In genomic region chr10:84675653-84676052, GRCm38 (mm10) we compare ENCODE assay signal across 26 mouse cellular contexts. TPM values are rescaled to one million over a fixed set of nuclear protein-coding genes. Genes with fewer than 3 reads are reported as not detected.
DNase-seq lines count a peak whose midpoint lies in the region; ATAC-seq and TF ChIP-seq lines count a peak whose summit lies in the region.
"Had no signal": no experiment of that assay in that cellular context is flagged by ENCODE, and none has a peak within 500 bp of the region (broad histone marks: within the 10 kb centered on the region; RNA-seq: fewer than 3 reads in every experiment).

No protein-coding gene starts in this region.

- no peaks in the 10 kb centered on the region for H3K4me1 ChIP-seq in liver, embryonic 12.5 days
- H3K4me1 ChIP-seq in liver, embryonic 11.5 days (replicated peaks; ENCODE audit: control insufficient read depth, insufficient read depth, low read length): no peaks in the 10 kb centered on the region
- 0 out of 4 replicates have a peak, but pooled peaks cover 0 to 2% of the 10 kb centered on the region in 2 experiments for H3K4me1 ChIP-seq in MEL (ENCODE audit: control insufficient read depth in 1 of 2, insufficient read depth in 2 of 2, low read length in 2 of 2)
- no peaks in the 10 kb centered on the region for H3K4me1 ChIP-seq in liver, embryonic 14.5 days (replicated peaks; ENCODE audit: control insufficient read depth in 2 of 2, insufficient read depth in 2 of 2, low read length in 1 of 2)
- H3K4me1 ChIP-seq: embryonic facial prominence, embryonic 12.5 days; embryonic facial prominence, embryonic 15.5 days; forebrain, embryonic 12.5 days; forebrain, embryonic 15.5 days; hindbrain, embryonic 15.5 days had no signal

- no peak for TF ChIP-seq RAD21 in MEL (IDR thresholded peaks at IDR 0.05; ENCODE audit: low read depth, low read length)

- H3K9ac ChIP-seq in liver, embryonic 12.5 days: no peak overlapping the region
- H3K9ac ChIP-seq in liver, embryonic 11.5 days (ENCODE audit: low read depth, low read length): no peak overlapping the region
- no peak overlapping the region for H3K9ac ChIP-seq in MEL (ENCODE audit: control insufficient read depth, low read depth, low read length, poor library complexity, severe bottlenecking)
- no peak overlapping the region for H3K9ac ChIP-seq in liver, embryonic 14.5 days (replicated peaks)
- H3K9ac ChIP-seq: embryonic facial prominence, embryonic 12.5 days; embryonic facial prominence, embryonic 15.5 days; forebrain, embryonic 12.5 days; forebrain, embryonic 15.5 days; hindbrain, embryonic 12.5 days; hindbrain, embryonic 15.5 days had no signal

- H3K4me3 ChIP-seq in liver, embryonic 12.5 days: no peak overlapping the region
- H3K4me3 ChIP-seq in liver, embryonic 11.5 days (ENCODE audit: low read depth, low read length): no peak overlapping the region
- no peak overlapping the region for H3K4me3 ChIP-seq in MEL (ENCODE audit: control insufficient read depth in 1 of 2, insufficient read depth in 1 of 2, low read depth in 2 of 2, low read length in 2 of 2)
- H3K4me3 ChIP-seq in liver, embryonic 14.5 days (ENCODE audit: insufficient read depth in 1 of 2, low read depth in 2 of 2, low read length in 2 of 2): no peak overlapping the region
- H3K4me3 ChIP-seq: embryonic facial prominence, embryonic 12.5 days; embryonic facial prominence, embryonic 15.5 days; erythroblast, embryonic 14.5 days; forebrain, embryonic 12.5 days; forebrain, embryonic 15.5 days; heart, adult 2 months; heart, embryonic 10.5 days; hindbrain, embryonic 12.5 days; hindbrain, embryonic 15.5 days had no signal

- no peaks in the 10 kb centered on the region for H3K9me3 ChIP-seq in liver, embryonic 12.5 days (replicated peaks)
- no peaks in the 10 kb centered on the region for H3K9me3 ChIP-seq in liver, embryonic 11.5 days (ENCODE audit: control insufficient read depth, low read length)
- H3K9me3 ChIP-seq in MEL (replicated peaks; ENCODE audit: insufficient read depth, low read length): no peaks in the 10 kb centered on the region
- H3K9me3 ChIP-seq in liver, embryonic 14.5 days (ENCODE audit: control insufficient read depth, low read length): no peaks in the 10 kb centered on the region
- H3K9me3 ChIP-seq: embryonic facial prominence, embryonic 12.5 days; embryonic facial prominence, embryonic 15.5 days; forebrain, embryonic 12.5 days; forebrain, embryonic 15.5 days; heart, embryonic 10.5 days; hindbrain, embryonic 12.5 days; hindbrain, embryonic 15.5 days had no signal

- ATAC-seq in liver, embryonic 12.5 days: peak; percentile 44; the same call in 1 of the 2 replicates
- no peak for ATAC-seq in liver, embryonic 11.5 days (replicated peaks; ENCODE audit: low FRiP score)
- 0 out of 2 replicates have a peak, but pooled peaks have one; percentile 26 for ATAC-seq in liver, embryonic 14.5 days (ENCODE audit: insufficient read depth)
- ATAC-seq in megakaryocyte progenitor cell, adult 5-6 weeks (replicated peaks; ENCODE audit: poor library complexity): peak; percentile 66
- ATAC-seq: forebrain, embryonic 15.5 days; Patski had no signal

- TF ChIP-seq CTCF in MEL (IDR thresholded peaks at IDR 0.05 in 2 of 3, conservative IDR thresholded peaks at IDR 0.05 in 1 of 3; ENCODE audit: control insufficient read depth in 1 of 3, insufficient read depth in 1 of 3, low read depth in 2 of 3, low read length in 3 of 3, poor library complexity in 1 of 3, severe bottlenecking in 1 of 3): no peak
- no peak for TF ChIP-seq CTCF in liver, embryonic 14.5 days (IDR thresholded peaks at IDR 0.05; ENCODE audit: low read depth)

- H3K79me2 ChIP-seq in MEL (ENCODE audit: control insufficient read depth, insufficient read depth, low read length, poor library complexity): no peaks in the 10 kb centered on the region

- TF ChIP-seq POLR2A in MEL (IDR thresholded peaks at IDR 0.05; ENCODE audit: control insufficient read depth in 1 of 2, insufficient read depth in 1 of 2, low read depth in 1 of 2, low read length in 2 of 2, poor library complexity in 1 of 2): no peak

- TF ChIP-seq EP300 in MEL (IDR thresholded peaks at IDR 0.05; ENCODE audit: low read depth in 1 of 2, low read length in 2 of 2): peak; percentile 14 to 71; a peak in 2 of 4 replicates
- no peak for TF ChIP-seq EP300 in liver, embryonic 14.5 days (IDR thresholded peaks at IDR 0.05; ENCODE audit: low read depth)

- no peak for DNase-seq in liver, embryonic 11.5 days (ENCODE audit: low spot score)
- peak; percentile 65 for DNase-seq in MEL (ENCODE audit: low read depth, low spot score)
- no peak for DNase-seq in liver, embryonic 14.5 days (ENCODE audit: low read depth in 3 of 3, low spot score in 3 of 3)
- DNase-seq in thymus, postnatal 10 days (ENCODE audit: low spot score in 2 of 2): no peak
- DNase-seq in adrenal gland, postnatal 36 days: no peak
- DNase-seq in testis, postnatal 10 days (ENCODE audit: low spot score): no peak
- DNase-seq: adrenal gland, postnatal 10 days; B cell, adult 2 months; cerebellum, adult 11 months; cerebellum, adult 2 months; cerebellum, adult 9-11 months; cerebellum, postnatal 25 days; gastrocnemius, postnatal 14 days; heart, adult 2 months had no signal

- peaks cover 79% of the 10 kb centered on the region for H3K36me3 ChIP-seq in liver, embryonic 12.5 days
- peaks cover 10% of the 10 kb centered on the region; the same call in 1 of the 2 replicates for H3K36me3 ChIP-seq in liver, embryonic 11.5 days (ENCODE audit: control insufficient read depth, insufficient read depth, low read length)
- peaks cover 2 to 20% of the 10 kb centered on the region in 2 experiments; a peak in 3 of 4 replicates for H3K36me3 ChIP-seq in MEL (ENCODE audit: control insufficient read depth in 1 of 2, insufficient read depth in 2 of 2, low read length in 2 of 2)
- H3K36me3 ChIP-seq in liver, embryonic 14.5 days (replicated peaks; ENCODE audit: control insufficient read depth, insufficient read depth, low read depth): peaks cover 8% of the 10 kb centered on the region

- no peaks in the 10 kb centered on the region for H3K27me3 ChIP-seq in liver, embryonic 12.5 days (replicated peaks)
- no peaks in the 10 kb centered on the region for H3K27me3 ChIP-seq in liver, embryonic 11.5 days (replicated peaks; ENCODE audit: control insufficient read depth, insufficient read depth, low read length)
- no peaks in the 10 kb centered on the region for H3K27me3 ChIP-seq in MEL (ENCODE audit: control insufficient read depth in 1 of 2, insufficient read depth in 2 of 2, low read length in 2 of 2)
- no peaks in the 10 kb centered on the region for H3K27me3 ChIP-seq in liver, embryonic 14.5 days (ENCODE audit: control insufficient read depth, insufficient read depth, low read length)
- H3K27me3 ChIP-seq: CH12.LX; embryonic facial prominence, embryonic 12.5 days; embryonic facial prominence, embryonic 15.5 days; forebrain, embryonic 12.5 days; forebrain, embryonic 15.5 days; hindbrain, embryonic 12.5 days; hindbrain, embryonic 15.5 days; Patski had no signal

- no peak overlapping the region for H3K4me2 ChIP-seq in liver, embryonic 12.5 days
- no peak overlapping the region for H3K4me2 ChIP-seq in liver, embryonic 11.5 days
- H3K4me2 ChIP-seq in liver, embryonic 14.5 days (ENCODE audit: low read depth): no peak overlapping the region
- H3K4me2 ChIP-seq: embryonic facial prominence, embryonic 12.5 days; embryonic facial prominence, embryonic 15.5 days; forebrain, embryonic 12.5 days; forebrain, embryonic 15.5 days; hindbrain, embryonic 12.5 days; hindbrain, embryonic 15.5 days had no signal

- H3K27ac ChIP-seq in liver, embryonic 12.5 days: no peak overlapping the region
- H3K27ac ChIP-seq in liver, embryonic 11.5 days (ENCODE audit: low read depth, low read length): no peak overlapping the region
- H3K27ac ChIP-seq in MEL (ENCODE audit: control insufficient read depth, low read depth, low read length): peak overlapping the region; percentile 10; the same call in 1 of the 2 replicates
- H3K27ac ChIP-seq in liver, embryonic 14.5 days: no peak overlapping the region
- H3K27ac ChIP-seq: embryonic facial prominence, embryonic 12.5 days; embryonic facial prominence, embryonic 15.5 days; forebrain, embryonic 12.5 days; forebrain, embryonic 15.5 days; heart, adult 2 months; heart, embryonic 10.5 days; hindbrain, embryonic 12.5 days; hindbrain, embryonic 15.5 days had no signal

TF ChIP-seq in MEL, 35 proteins besides CTCF, POLR2A, EP300 and RAD21:
- TF ChIP-seq GATA1 (IDR thresholded peaks at IDR 0.05; ENCODE audit: low read depth, low read length) (peak; percentile 51), TAL1 (IDR thresholded peaks at IDR 0.05; ENCODE audit: low read length) (peak; percentile 38), POLR2AphosphoS5 (IDR thresholded peaks at IDR 0.05; ENCODE audit: borderline replicate concordance, low read depth, low read length) (no peak)

RNA-seq across cellular contexts. Expression of gene Polr3b, which starts 53.6 kb away (rescaled TPM):
- polyA plus RNA-seq in liver, embryonic 12.5 days (2016; fragmentation: Nextera tagmentation; extraction: Ambion mirVana): 9.9 and 11.3 TPM in 2 replicates
- polyA plus RNA-seq in liver, embryonic 11.5 days (2014; fragmentation: Nextera tagmentation; extraction: Ambion mirVana): 15.8 and 16.5 TPM in 2 replicates
- total RNA-seq in MEL (2012; rRNA removed): 19.8 and 20.6 TPM in 2 replicates
- polyA plus RNA-seq in MEL (2012; ENCODE audit: insufficient read depth in 1 of 2, insufficient read length in 2 of 2, low read depth in 1 of 2, low replicate concordance in 2 of 2, missing spikeins in 1 of 2): 10 to 100 TPM in 1 of 2 experiments, not detected in 1; 24.2 TPM
- 2.2 and 3.7 TPM in 2 replicates for polyA plus RNA-seq in liver, embryonic 14.5 days (2012; rRNA removed)
- 5.8 and 6.5 TPM in 2 replicates for polyA plus RNA-seq in liver, embryonic 14.5 days (2014; fragmentation: Nextera tagmentation; extraction: Ambion mirVana)
- total RNA-seq in megakaryocyte progenitor cell, adult 5-6 weeks (2015): 23.9 and 29.3 TPM in 2 replicates
- 29.4 and 45.9 TPM in 2 replicates for total RNA-seq in megakaryocyte progenitor cell, adult 5-6 weeks (2017)
- 10 to 100 TPM; 22.2 to 37.2 TPM for total RNA-seq in adrenal gland, postnatal 36 days (2021)
